Mouse (Mus musculus): ENCODE results near the gene Slc25a25. TPM values are rescaled to one million over a fixed set of nuclear protein-coding genes. Genes with fewer than 3 reads are reported as not detected.

Gene Slc25a25
- polyA plus RNA-seq, 1 experiment from 2014 or later, result 11.1 TPM

GRCm38 (mm10) chr2:32430701-32431676 is 20.3 kb downstream of the Slc25a25 start:
- Histone ChIP-seq H3K36me3 (ENCODE audit: control insufficient read depth, insufficient read depth, low read length) (no peaks in the 10 kb centered on the region), H3K4me3 (ENCODE audit: low read depth, low read length) (peak overlapping the region; percentile 32), H3K27ac (replicated peaks) (peak overlapping the region; percentile 78), H3K9me3 (ENCODE audit: control insufficient read depth, low read length) (no peaks in the 10 kb centered on the region), H3K4me2 (replicated peaks; ENCODE audit: low read depth) (peak overlapping the region; percentile 58), H3K4me1 (replicated peaks; ENCODE audit: control insufficient read depth, insufficient read depth) (peaks cover 4% of the 10 kb centered on the region), H3K9ac (ENCODE audit: low read length) (peak overlapping the region; percentile 51), H3K27me3 (ENCODE audit: control insufficient read depth, insufficient read depth, low read length) (no peaks in the 10 kb centered on the region)
- TF ChIP-seq CTCF (IDR thresholded peaks at IDR 0.05; ENCODE audit: low read depth) (no peak), EP300 (optimal IDR thresholded peaks at IDR 0.05) (no peak)
- peak; percentile 80 for DNase-seq (ENCODE audit: low spot score)
- peak; percentile 63 for ATAC-seq (ENCODE audit: low FRiP score, low TSS enrichment)
- 10% methylated on average over 18 of the region's 18 CpGs for WGBS

- ATAC-seq (ENCODE audit: low FRiP score, low TSS enrichment), result no peak
- Histone ChIP-seq H3K9me3 (ENCODE audit: control insufficient read depth, low read length) (no peaks in the 10 kb centered on the region), H3K4me3 (ENCODE audit: low read depth, low read length) (no peak overlapping the region), H3K4me1 (replicated peaks; ENCODE audit: control insufficient read depth, insufficient read depth) (peaks cover 4% of the 10 kb centered on the region), H3K27me3 (ENCODE audit: control insufficient read depth, insufficient read depth, low read length) (no peaks in the 10 kb centered on the region), H3K36me3 (ENCODE audit: control insufficient read depth, insufficient read depth, low read length) (no peaks in the 10 kb centered on the region), H3K4me2 (replicated peaks; ENCODE audit: low read depth) (peak overlapping the region; percentile 34), H3K27ac (replicated peaks) (peak overlapping the region; percentile 82), H3K9ac (ENCODE audit: low read length) (no peak overlapping the region)
- TF ChIP-seq CTCF (IDR thresholded peaks at IDR 0.05; ENCODE audit: low read depth), result no peak
- TF ChIP-seq EP300 (optimal IDR thresholded peaks at IDR 0.05), result no peak
- DNase-seq (ENCODE audit: low spot score), result no peak
- WGBS, result 55% methylated on average over 4 of the region's 4 CpGs
Measured at GRCm38 (mm10) chr2:32429215-32429891, 21.9 kb downstream of the Slc25a25 start.

GRCm38 (mm10) chr2:32428262-32428722 is 23.0 kb downstream of the Slc25a25 start:
- H3K27me3 ChIP-seq (ENCODE audit: control insufficient read depth, insufficient read depth, low read length), result no peaks in the 10 kb centered on the region
- H3K4me3 ChIP-seq (ENCODE audit: low read depth, low read length), result no peak overlapping the region; the same call in 1 of the 2 replicates
- ATAC-seq (ENCODE audit: low FRiP score, low TSS enrichment), result peak; percentile 91
- H3K9me3 ChIP-seq (ENCODE audit: control insufficient read depth, low read length), result no peaks in the 10 kb centered on the region
- no peaks in the 10 kb centered on the region for H3K36me3 ChIP-seq (ENCODE audit: control insufficient read depth, insufficient read depth, low read length)
- TF ChIP-seq CTCF (IDR thresholded peaks at IDR 0.05; ENCODE audit: low read depth), result no peak
- no peak for TF ChIP-seq EP300 (optimal IDR thresholded peaks at IDR 0.05)
- no peak overlapping the region for H3K9ac ChIP-seq (ENCODE audit: low read length)
- peak overlapping the region; percentile 82 for H3K27ac ChIP-seq (replicated peaks)
- peaks cover 4% of the 10 kb centered on the region for H3K4me1 ChIP-seq (replicated peaks; ENCODE audit: control insufficient read depth, insufficient read depth)
- DNase-seq (ENCODE audit: low spot score), result peak; percentile 85
- peak overlapping the region; percentile 34 for H3K4me2 ChIP-seq (replicated peaks; ENCODE audit: low read depth)
- WGBS, result 21% methylated on average over 8 of the region's 8 CpGs

- no peaks in the 10 kb centered on the region for H3K9me3 ChIP-seq (ENCODE audit: control insufficient read depth, low read length)
- H3K27ac ChIP-seq (replicated peaks), result peak overlapping the region; percentile 82
- WGBS, result 53% methylated on average over 5 of the region's 5 CpGs
- H3K27me3 ChIP-seq (ENCODE audit: control insufficient read depth, insufficient read depth, low read length), result no peaks in the 10 kb centered on the region
- H3K4me1 ChIP-seq (replicated peaks; ENCODE audit: control insufficient read depth, insufficient read depth), result peaks cover 8% of the 10 kb centered on the region
- DNase-seq (ENCODE audit: low spot score) (peak; percentile 55), ATAC-seq (ENCODE audit: low FRiP score, low TSS enrichment) (peak; percentile 8; the same call in 1 of the 2 replicates)
- no peaks in the 10 kb centered on the region for H3K36me3 ChIP-seq (ENCODE audit: control insufficient read depth, insufficient read depth, low read length)
- no peak for TF ChIP-seq EP300 (optimal IDR thresholded peaks at IDR 0.05)
- TF ChIP-seq CTCF (IDR thresholded peaks at IDR 0.05; ENCODE audit: low read depth), result peak; percentile 15; the same call in 1 of the 2 replicates
- no peak overlapping the region for H3K4me2 ChIP-seq (replicated peaks; ENCODE audit: low read depth)
- H3K4me3 ChIP-seq (ENCODE audit: low read depth, low read length), result no peak overlapping the region
- H3K9ac ChIP-seq (ENCODE audit: low read length), result no peak overlapping the region
Measured at GRCm38 (mm10) chr2:32427720-32428119, 23.5 kb downstream of the Slc25a25 start.

- Histone ChIP-seq H3K9me3 (ENCODE audit: control insufficient read depth, low read length) (no peaks in the 10 kb centered on the region), H3K4me2 (replicated peaks; ENCODE audit: low read depth) (no peak overlapping the region), H3K27me3 (ENCODE audit: control insufficient read depth, insufficient read depth, low read length) (no peaks in the 10 kb centered on the region), H3K4me3 (ENCODE audit: low read depth, low read length) (no peak overlapping the region), H3K27ac (replicated peaks) (peak overlapping the region; percentile 69; the same call in 1 of the 2 replicates), H3K9ac (ENCODE audit: low read length) (no peak overlapping the region), H3K36me3 (ENCODE audit: control insufficient read depth, insufficient read depth, low read length) (no peaks in the 10 kb centered on the region), H3K4me1 (replicated peaks; ENCODE audit: control insufficient read depth, insufficient read depth) (peaks cover 12% of the 10 kb centered on the region)
- no peak for ATAC-seq (ENCODE audit: low FRiP score, low TSS enrichment)
- no peak for DNase-seq (ENCODE audit: low spot score)
- 90% methylated on average over 1 of the region's 1 CpGs for WGBS
- TF ChIP-seq CTCF (IDR thresholded peaks at IDR 0.05; ENCODE audit: low read depth), result no peak
- no peak for TF ChIP-seq EP300 (optimal IDR thresholded peaks at IDR 0.05)
Measured at GRCm38 (mm10) chr2:32426141-32426540, 25.1 kb downstream of the Slc25a25 start.
